18 mouse cellular contexts compared by ENCODE assay signal in genomic region chr11:57779824-57780223, GRCm38 (mm10). TPM values are rescaled to one million over a fixed set of nuclear protein-coding genes. Genes with fewer than 3 reads are reported as not detected.
"Had no signal": no experiment of that assay in that cellular context is flagged by ENCODE, and none has a peak within 500 bp of the region (broad histone marks: within the 10 kb centered on the region; RNA-seq: fewer than 3 reads in every experiment).

No protein-coding gene starts in this region.

- H3K4me3 ChIP-seq: liver, embryonic 15.5 days; midbrain, embryonic 15.5 days had no signal

- H3K9ac ChIP-seq: liver, embryonic 15.5 days; midbrain, embryonic 15.5 days had no signal

- H3K27ac ChIP-seq: liver, embryonic 15.5 days; midbrain, embryonic 15.5 days; stomach, postnatal 0 days had no signal

- H3K4me2 ChIP-seq: liver, embryonic 11.5 days; liver, embryonic 15.5 days; midbrain, embryonic 11.5 days; midbrain, embryonic 15.5 days had no signal

- ATAC-seq: inflammation-experienced regulatory T-cells, adult 6 months; lung, postnatal 0 days; midbrain, embryonic 15.5 days had no signal

- H3K36me3 ChIP-seq: midbrain, embryonic 15.5 days had no signal

- DNase-seq: kidney, adult 8-10 months; kidney, postnatal 36 days; layer of hippocampus, adult 9-11 months; lung, adult 2 months; lung, postnatal 36 days; right cerebral cortex, adult 18-20 months; right cerebral cortex, postnatal 25 days; thymus, postnatal 4 days had no signal

- H3K9me3 ChIP-seq: liver, embryonic 15.5 days; midbrain, embryonic 15.5 days had no signal

- H3K27me3 ChIP-seq: liver, embryonic 15.5 days; midbrain, embryonic 15.5 days had no signal

RNA-seq across cellular contexts. Expression of gene Hand1, which starts 52.8 kb away (rescaled TPM):
- total RNA-seq: layer of hippocampus, adult 18-20 months; left cerebral cortex, postnatal 10 days; megakaryocyte progenitor cell, adult 5-6 weeks had no signal
- polyA plus RNA-seq: inflammation-experienced regulatory T-cells, adult 6 months; lung, adult 2 months; lung, postnatal 0 days; midbrain, embryonic 11.5 days; midbrain, embryonic 15.5 days had no signal
